Mouse (Mus musculus) ES-Bruce4 (cell line): ENCODE data around the gene Rsph9.

Experiments
- CTCF ChIP-seq: IDR thresholded peaks from one replicate; pipeline ENCODE4 v1.8.1; 2011; ENCODE audit warnings: low read depth, low read length
- EP300 ChIP-seq: IDR thresholded peaks from 2 replicates; pipeline ENCODE4 v1.6.1; 2011; ENCODE audit warnings: low read depth, low read length; ENCODE audit not compliant: insufficient read depth
- POLR2A ChIP-seq: IDR thresholded peaks from one replicate; pipeline ENCODE4 v1.8.1; 2011; ENCODE audit warnings: low read length; ENCODE audit not compliant: insufficient read depth

GRCm38 (mm10) chr17:46126608-46127007, 17.4 kb downstream of the Rsph9 start:
- TF ChIP-seq POLR2A: no peak
- TF ChIP-seq CTCF: no peak
- TF ChIP-seq EP300: no peak
